Mouse (Mus musculus): ENCODE results near the gene Tspan9.

GRCm38 (mm10) chr6:128068144-128068543 lies 75.2 kb downstream of the Tspan9 start:
- TF ChIP-seq POLR2A (IDR thresholded peaks at IDR 0.05; ENCODE audit: low read depth, low read length), result no peak
- no peak for TF ChIP-seq CTCF (conservative IDR thresholded peaks at IDR 0.05; ENCODE audit: insufficient read depth, insufficient read length, low read depth, low read length)

Measured in kidney, adult 2 months (tissue).